Mouse (Mus musculus) MEL (cell line): ENCODE data around the gene Smim20.

ENCODE experiments used
- CHD1 ChIP-seq: IDR thresholded peaks from 2 replicates; pipeline ENCODE4 v1.6.1; 2012; ENCODE audit warnings: low read depth, mild to moderate bottlenecking, inconsistent platforms, low read length, improper control_type of control experiment
- E2F4 ChIP-seq: IDR thresholded peaks from 2 replicates; pipeline ENCODE4 v1.6.1; 2011; ENCODE audit warnings: low read depth, low read length, improper control_type of control experiment, borderline replicate concordance
- GATA1 ChIP-seq: IDR thresholded peaks from 2 replicates; pipeline ENCODE4 v1.6.1; 2011; ENCODE audit warnings: low read depth, low read length, improper control_type of control experiment
- MAZ ChIP-seq: IDR thresholded peaks from 2 replicates; pipeline ENCODE4 v1.6.1; 2012; ENCODE audit warnings: low read depth, mild to moderate bottlenecking, inconsistent platforms, low read length, improper control_type of control experiment
- NRF1 ChIP-seq: IDR thresholded peaks from 2 replicates; pipeline ENCODE4 v1.6.1; 2014; ENCODE audit warnings: low read depth, mild to moderate bottlenecking, inconsistent platforms, low read length, improper control_type of control experiment, moderate library complexity; ENCODE audit not compliant: poor library complexity, insufficient read depth, severe bottlenecking
- POLR2A ChIP-seq, 2 experiments: IDR thresholded peaks; 2 replicates each; pipeline ENCODE4 v1.6.1; 2011 to 2012; ENCODE audit warnings: low read length in 2 of 2, mild to moderate bottlenecking in 2 of 2, control low read depth in 1 of 2, improper control_type of control experiment in 1 of 2, low read depth in 1 of 2, moderate library complexity in 1 of 2; ENCODE audit not compliant: control insufficient read depth in 1 of 2, insufficient read depth in 1 of 2, poor library complexity in 1 of 2
- ZKSCAN1 ChIP-seq: IDR thresholded peaks from 2 replicates; pipeline ENCODE4 v1.6.1; 2012; ENCODE audit warnings: low read depth, mild to moderate bottlenecking, inconsistent platforms, low read length, improper control_type of control experiment, moderate library complexity

DNA sequence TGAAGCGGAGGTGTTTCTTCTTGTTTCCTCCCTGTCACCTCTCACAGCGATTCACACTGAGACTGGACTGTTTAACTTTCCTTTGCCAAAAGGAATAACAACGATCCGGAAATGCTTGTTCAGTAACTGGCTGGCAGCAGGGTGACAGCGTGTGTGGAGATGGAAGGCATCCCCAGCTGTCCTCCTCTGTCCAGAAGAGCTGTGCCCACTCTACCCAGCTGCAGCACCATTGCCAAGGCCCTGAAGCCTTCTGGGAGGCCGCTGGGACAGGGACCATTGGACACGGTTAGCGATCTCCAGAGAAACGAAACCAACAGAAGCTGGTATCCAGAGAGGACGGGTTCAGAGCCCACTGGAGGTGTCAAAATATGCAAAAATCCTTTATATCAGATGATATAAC, 22.9 kb upstream of the Smim20 start:
- no peak for TF ChIP-seq ZKSCAN1
- TF ChIP-seq CHD1, result no peak
- no peak for TF ChIP-seq GATA1
- no peak for TF ChIP-seq POLR2A (IDR thresholded peaks at IDR 0.05; ENCODE audit: control insufficient read depth in 1 of 2, insufficient read depth in 1 of 2, low read depth in 1 of 2, low read length in 2 of 2, poor library complexity in 1 of 2)
- TF ChIP-seq NRF1, result no peak
- TF ChIP-seq MAZ, result no peak
- no peak for TF ChIP-seq E2F4
